Mouse (Mus musculus) C2C12 (cell line): ENCODE measurements around the gene Nxnl2.

ENCODE experiments used
- CEBPB ChIP-seq: IDR thresholded peaks from one replicate; pipeline ENCODE4 v1.6.1; 2011; ENCODE audit warnings: low read depth, mild to moderate bottlenecking, control low read depth, moderate library complexity
- CTCF ChIP-seq: IDR thresholded peaks from one replicate; pipeline ENCODE4 v1.5.1; 2011; ENCODE audit not compliant: control insufficient read depth, insufficient read depth, insufficient read length
- FOSL1 ChIP-seq: IDR thresholded peaks from one replicate; pipeline ENCODE4 v1.8.0; 2011; ENCODE audit warnings: mild to moderate bottlenecking, low read length; ENCODE audit not compliant: poor library complexity, insufficient read depth, severe bottlenecking
- MAX ChIP-seq: IDR thresholded peaks from one replicate; pipeline ENCODE4 v1.6.1; 2011; ENCODE audit warnings: mild to moderate bottlenecking, control low read depth
- MYOD1 ChIP-seq: IDR thresholded peaks from one replicate; pipeline ENCODE4 v1.6.1; 2011; ENCODE audit warnings: low read depth; ENCODE audit not compliant: control insufficient read depth, insufficient read length
- MYOG ChIP-seq: IDR thresholded peaks from one replicate; pipeline ENCODE4 v1.6.1; 2011; ENCODE audit not compliant: control insufficient read depth, insufficient read length; ENCODE audit errors: extremely low read depth
- USF1 ChIP-seq: IDR thresholded peaks from one replicate; pipeline ENCODE4 v1.6.1; 2011; ENCODE audit warnings: low read depth, mild to moderate bottlenecking, control low read depth, moderate library complexity

DNA sequence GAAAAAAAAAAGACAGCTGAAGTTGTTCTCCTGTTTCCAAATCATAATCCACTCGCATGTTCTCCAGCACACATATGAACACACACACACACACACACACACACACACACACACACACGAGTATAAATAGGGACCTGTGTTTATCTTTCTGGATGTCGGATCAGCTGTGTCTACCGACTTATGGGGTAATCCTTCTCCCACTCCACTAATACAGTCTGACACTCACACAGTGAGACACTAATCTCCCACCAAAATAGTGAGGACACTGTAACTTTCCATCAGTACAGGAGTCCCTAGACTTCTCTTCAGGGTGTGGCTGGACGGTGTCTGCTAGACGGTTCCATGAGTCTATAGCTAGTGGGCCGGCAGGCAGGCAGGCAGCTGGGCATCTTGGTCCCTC is 11.4 kb downstream of the Nxnl2 start:
- TF ChIP-seq CTCF (no peak), CEBPB (no peak), USF1 (no peak), MYOD1 (no peak), FOSL1 (no peak), MYOG (no peak), MAX (no peak)
